Mouse (Mus musculus) left cerebral cortex, postnatal 25 days (tissue): ENCODE results near the gene Kbtbd8. TPM values are rescaled to one million over a fixed set of nuclear protein-coding genes. Genes with fewer than 3 reads are reported as not detected.

Experiments used
- DNase-seq, 2 experiments: peaks; one replicate each; pipeline ENCODE4 v3.0.0; 2022; ENCODE audit warnings: low spot score in 2 of 2, mixed read lengths in 1 of 2
- intact Hi-C: fragments of 180-260 bp; cut with DNase I; formaldehyde crosslinking; loops from one replicate; pipeline ENCODE4 v1.15.1; 2025
- total RNA-seq, 2 experiments: library from RNA; stranded (reverse); gene quantifications; 2 replicates each; pipeline ENCODE4 v1.2.3; 2021

Gene Kbtbd8
- total RNA-seq, 2 experiments from 2014 or later, result 8.5 to 12.9 TPM

GRCm38 (mm10) chr6:95165630-95166029 lies 48.6 kb downstream of the Kbtbd8 start:
- intact Hi-C loops, result no loop called here
- no peak for DNase-seq

GRCm38 (mm10) chr6:95167668-95168227 lies 50.7 kb downstream of the Kbtbd8 start:
- peak in 1 of 2 experiments; percentile 13 for DNase-seq
- intact Hi-C loops, result no loop called here

GRCm38 (mm10) chr6:95169411-95169810 lies 52.4 kb downstream of the Kbtbd8 start:
- intact Hi-C loops, result no loop called here
- DNase-seq, result no peak

DNA sequence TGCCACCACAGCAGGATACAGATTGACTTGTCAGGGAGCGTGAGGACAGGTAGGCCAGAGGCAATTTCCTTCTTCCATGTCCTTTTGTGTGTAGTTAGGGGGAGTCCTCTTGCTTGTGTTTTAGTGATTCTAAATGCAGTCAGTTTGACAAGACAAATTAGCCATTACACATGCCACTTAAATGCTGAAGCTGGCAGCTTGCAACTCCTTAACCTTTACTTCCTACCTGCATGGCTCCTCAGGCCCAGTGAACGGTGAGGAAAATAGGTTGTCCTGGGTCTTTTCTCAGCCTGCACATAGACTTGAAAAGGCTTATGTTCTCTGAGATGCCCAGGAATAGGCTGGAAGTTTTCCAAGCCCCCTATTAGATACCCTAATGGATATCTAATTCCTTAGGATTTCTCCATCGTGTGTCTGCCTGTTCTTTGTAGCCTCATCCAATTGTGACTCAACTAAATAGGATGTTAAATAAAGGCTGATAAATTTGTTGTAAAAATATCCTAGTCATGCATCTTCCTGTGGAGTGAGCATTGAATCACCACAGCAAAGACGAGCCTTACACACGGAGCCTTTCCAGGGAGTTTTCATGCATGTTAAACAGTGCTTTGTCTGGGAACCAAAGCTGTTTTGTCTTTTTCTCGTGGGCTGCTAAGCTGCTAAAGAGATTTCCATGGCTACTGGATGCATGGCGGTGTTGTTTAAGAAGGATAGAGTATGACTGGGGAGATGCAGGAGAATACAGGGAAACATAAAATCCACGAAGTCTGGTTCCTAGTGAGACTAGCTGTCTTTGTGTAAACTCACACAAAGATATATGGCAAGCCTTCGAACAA lies 57.5 kb downstream of the Kbtbd8 start:
- DNase-seq, result peak in 1 of 2 experiments; percentile 41
- intact Hi-C loops, result no loop called here

Other genes starting within 250 kb of the Kbtbd8 start
- not detected for gene Gm10234, start 204.9 kb downstream of the Kbtbd8 start, total RNA-seq